Mouse (Mus musculus) urinary bladder, postnatal 10 days (tissue): ENCODE measurements around the gene Il4i1.
"Not testable (repeated sequence)": the region's sequence is repeated elsewhere in the genome, so short reads cannot be mapped to it uniquely, and the experiment has no call there.

Experiments used
- DNase-seq: peaks from one replicate; pipeline ENCODE4 v3.0.0; 2022; ENCODE audit warnings: low spot score

The Il4i1 gene

DNA sequence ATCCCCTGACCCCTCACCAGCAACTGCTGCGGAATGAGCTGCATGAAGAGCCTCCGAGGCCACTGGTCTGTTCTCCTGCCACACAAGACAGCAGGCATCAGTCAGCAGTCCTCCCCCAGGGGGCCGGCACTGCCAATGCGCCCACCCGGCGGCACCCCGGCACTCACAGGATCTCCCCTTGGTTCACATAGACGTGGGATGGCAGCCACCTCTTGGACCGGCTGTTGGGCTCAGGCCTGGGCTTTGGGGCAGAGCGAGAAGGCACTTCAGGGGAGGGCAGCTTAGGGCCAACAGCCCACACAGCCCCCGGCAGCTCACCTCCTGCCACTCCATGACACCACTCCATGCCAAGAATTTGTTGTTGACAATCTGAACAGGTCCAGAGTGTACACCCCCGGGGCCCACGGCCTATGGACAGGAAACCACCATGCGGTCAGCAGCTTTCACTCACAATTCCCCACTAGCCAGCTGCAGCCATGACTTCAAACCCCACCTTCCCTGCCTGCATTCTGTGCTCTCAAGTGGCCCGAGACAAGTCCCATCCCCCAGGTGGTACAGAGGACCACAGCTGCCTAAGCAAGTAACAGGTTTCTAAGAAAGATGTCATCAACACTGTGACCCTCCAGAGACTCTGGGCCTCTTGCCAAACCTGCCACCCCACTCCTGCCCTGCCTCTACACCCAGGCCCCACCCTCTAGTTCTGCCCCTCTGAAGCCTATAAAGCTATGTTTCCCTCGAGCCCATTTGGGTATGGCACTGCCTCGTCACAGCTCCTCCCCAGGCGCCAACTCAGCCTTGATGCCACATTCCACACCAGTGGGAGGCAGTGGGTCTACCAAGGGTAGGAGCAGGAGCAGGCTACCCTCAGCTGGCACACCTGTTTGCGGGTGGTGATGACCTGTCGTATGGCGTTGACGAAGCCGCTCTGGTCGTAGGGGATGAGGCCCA is 48.7 kb downstream of the Il4i1 start:
- DNase-seq, result no peak

DNA sequence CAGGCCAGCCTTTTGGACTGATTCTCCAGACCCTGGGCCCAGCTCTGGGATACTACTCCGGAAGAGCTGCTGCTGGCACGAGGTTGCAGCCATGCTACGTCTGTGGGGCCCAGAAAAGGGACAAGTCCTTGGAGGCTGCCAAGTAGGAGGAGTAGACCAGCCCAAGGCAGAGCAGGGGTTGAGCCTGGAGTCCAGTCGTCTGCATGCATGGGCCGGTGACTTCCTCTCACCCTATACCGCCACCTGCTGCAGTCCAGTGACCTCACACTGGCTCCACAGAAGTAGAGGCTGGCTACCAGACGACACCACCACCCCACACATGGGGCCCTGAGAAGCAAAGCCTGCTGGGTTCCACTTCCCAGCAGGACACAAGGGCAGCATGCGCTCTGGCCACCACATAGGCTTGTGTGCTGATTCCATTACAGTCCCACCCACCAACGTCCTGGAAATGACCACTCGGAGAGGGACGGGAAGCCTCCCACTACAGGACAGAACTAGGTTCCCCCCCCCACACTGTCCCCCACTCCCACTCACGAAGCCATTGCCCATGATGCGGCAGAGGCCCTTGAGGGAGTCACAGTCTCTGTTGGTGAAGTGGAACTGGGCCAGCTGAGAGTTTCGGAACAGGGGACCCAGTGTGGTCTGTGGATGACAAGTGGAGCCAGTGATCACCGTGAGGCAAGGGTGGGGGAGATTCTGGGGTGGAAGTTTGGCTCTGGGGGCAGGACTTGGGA is 50.3 kb downstream of the Il4i1 start:
- DNase-seq, result no peak

DNA sequence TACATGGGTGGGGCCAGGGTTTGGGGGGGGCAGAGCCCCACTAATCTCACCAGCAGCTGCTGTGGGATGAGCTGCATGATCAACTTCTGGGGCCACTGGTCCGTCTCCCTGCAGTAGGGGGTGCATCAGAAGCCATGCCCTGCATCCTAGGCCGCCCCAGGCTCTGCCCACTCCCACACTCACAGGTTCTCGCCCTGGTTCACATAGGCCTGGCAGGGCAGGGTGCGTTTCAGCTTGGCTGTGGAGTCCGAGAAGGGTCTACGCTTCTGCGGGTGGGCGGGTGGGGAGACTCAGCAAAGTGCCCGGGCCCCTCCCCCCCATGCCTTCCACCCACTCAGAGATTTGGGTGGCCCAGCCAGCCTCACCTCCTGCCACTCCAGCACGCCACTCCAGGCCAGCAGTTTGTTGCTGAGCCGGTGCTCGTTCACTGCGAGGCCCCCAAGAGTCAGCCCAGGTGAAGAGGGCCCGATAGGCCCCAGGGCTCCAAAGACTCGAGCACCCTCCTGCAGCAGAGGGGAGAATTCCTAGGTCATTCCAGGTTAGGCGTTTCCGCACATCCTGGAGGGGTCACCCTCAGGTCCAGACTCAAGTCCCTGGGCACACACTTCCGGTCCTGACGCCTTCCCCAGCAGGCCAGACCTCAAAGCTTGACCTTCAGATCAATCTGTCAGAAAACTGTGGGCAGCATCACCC is 51.0 kb downstream of the Il4i1 start:
- no peak for DNase-seq

DNA sequence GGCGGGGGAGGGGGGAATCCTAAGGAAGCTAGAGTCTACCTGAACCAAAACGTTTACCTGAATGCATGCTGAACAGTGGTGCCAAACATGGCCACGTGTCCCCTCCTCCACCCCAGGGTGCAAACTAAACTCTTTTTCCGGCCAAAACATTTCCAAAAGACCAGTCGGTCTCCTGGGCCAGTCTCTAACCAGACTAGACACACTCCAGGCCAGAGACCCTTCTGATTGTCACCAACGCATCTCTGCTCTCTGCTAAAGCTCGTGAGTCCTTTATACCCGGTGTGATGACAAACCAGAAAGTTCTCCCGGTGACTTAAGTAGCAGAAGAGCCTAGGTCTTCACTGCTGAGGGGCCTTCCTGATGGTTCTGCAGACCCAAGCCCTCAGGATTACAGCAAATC is 51.6 kb downstream of the Il4i1 start:
- no peak for DNase-seq

DNA sequence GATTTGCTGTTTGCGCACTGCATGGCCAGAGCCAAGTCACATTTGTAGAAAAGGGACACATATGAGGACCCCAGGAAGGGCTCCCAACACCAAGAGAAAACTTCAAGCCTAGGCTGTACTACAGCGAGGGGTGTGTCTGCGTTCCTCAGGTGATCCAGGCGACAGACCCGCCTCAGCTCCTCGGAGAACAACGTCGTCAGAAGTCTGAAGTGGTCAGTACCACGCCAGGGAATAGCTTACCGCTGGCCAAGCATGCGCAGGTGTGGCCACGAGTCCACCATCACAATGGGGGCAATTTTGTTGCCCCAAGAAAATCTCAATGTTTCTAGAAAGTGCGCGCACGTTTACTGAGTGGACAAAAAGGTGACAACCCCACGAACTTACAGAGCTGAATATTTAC is 52.3 kb downstream of the Il4i1 start:
- no peak for DNase-seq

DNA sequence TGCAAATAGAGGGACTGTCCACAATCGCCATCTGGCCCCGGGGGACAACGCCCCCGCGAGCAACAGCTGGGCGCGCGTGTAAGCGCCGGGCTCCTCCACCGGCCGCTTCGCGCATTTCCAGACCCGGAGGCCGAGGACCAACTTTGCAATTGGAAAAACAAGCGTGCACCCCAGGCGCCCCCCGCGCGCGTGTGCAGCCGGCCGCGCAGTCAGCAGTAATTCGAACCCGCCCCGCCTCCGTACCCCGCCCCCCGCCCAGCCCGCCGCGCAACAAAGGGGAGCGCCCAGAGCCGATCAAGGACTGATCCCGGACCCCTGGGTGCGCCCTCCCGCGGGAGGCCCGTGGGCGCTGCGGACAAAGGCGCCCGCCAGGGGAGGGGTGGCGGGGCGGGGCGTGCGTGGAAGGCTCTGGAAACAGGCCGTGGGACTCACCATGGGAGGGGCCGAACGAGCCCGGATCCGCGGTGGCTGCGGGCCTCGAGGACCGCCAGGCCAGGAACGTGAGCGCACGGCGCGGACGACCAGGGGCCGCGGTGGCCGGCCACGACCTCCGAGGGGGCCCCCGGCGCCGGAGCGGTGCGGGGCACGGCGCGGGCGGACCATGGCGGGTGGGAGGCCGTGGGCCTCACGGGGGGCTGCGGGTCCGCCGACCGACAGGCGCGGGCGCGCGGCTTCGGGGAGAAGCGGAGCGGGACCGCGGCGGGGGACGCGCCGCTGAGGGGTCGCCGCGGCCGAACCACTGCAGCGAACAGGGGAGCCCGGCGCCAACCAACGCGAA is 52.9 kb downstream of the Il4i1 start:
- DNase-seq, result no peak

DNA sequence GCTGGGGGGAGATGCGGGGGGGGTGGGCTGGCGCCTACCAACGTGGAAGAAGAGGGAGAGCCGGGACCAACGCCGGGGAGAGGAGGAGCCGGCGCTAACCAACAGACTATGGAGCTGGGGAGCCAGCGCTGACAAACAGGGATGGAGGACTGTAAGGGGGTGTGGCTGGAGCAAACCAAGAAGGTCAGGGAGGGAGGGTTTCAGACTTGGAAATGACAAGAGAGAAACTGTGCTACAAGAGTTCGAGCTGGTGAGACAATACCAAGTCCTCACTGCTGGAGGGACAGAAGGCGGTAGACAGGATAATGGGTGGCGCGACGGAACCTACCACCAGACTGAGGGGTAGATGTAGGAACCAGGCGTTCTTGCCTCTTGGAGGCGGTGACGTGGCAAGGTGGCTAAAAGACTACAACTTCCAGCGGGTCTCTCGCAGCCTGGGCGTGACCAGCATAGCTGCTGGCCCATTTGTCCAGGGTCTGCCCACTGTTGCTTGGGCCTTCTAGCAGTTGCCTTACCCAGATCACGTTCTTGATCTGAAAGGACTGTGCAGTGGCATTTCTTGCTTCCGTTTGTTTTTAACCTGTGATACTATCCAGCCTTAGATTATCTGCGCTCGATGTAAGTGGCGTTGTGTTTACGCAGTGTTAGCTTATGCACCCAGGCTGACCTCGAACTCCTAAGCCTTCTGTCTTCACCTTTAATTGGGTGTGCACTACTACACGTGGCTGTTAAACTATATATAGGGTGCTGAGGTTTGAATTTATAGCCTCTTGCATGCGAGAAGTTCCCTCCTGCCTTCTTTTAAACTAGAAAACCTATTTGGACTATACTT is 53.7 kb downstream of the Il4i1 start, which contains the start of gene Ptov1:
Ptov1 (minus strand) TSS at position 92 of the 832 bp plus-strand sequence.
- peak; percentile 65 for DNase-seq

- DNase-seq, result no peak
Observed at GRCm38 (mm10) chr7:44870614-44871013, 54.4 kb downstream of the Il4i1 start.

- no peak for DNase-seq
Observed at GRCm38 (mm10) chr7:44871181-44871580, 55.0 kb downstream of the Il4i1 start.

GRCm38 (mm10) chr7:44871774-44872173 is 55.6 kb downstream of the Il4i1 start:
- not testable (repeated sequence) for DNase-seq

GRCm38 (mm10) chr7:44877833-44878232 is 61.6 kb downstream of the Il4i1 start:
- DNase-seq, result no peak

DNA sequence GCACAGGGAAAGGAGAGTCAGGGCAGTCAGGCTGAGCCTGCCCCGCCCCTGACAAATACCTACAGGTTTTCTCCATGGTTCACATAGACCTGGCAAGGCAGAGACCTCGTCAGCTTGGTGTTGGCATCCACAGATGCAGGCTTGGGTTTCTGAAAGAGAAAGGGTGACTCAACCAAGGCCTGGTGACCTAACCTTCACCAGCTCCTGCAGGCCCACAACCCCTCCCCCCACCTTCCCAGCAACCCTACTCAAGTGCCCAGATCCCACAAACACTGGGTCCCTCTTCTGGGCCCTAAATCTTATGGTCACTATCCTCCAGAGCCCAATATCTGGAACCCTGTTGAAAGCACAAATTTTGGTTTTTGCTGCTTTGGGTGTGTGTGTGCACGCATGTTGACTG is 66.8 kb downstream of the Il4i1 start:
- DNase-seq, result no peak

- no peak for DNase-seq
Observed at GRCm38 (mm10) chr7:44884637-44885036, 68.5 kb downstream of the Il4i1 start.

- no peak for DNase-seq
Observed at GRCm38 (mm10) chr7:44886964-44887363, 70.8 kb downstream of the Il4i1 start.

GRCm38 (mm10) chr7:44888256-44889105 is 72.3 kb downstream of the Il4i1 start:
- DNase-seq, result no peak

- DNase-seq, result no peak
Observed at GRCm38 (mm10) chr7:44890180-44890579, 74.0 kb downstream of the Il4i1 start.
